Mouse (Mus musculus) left cerebral cortex, postnatal 36 days (tissue): ENCODE measurements around the gene Rfx2. TPM values are rescaled to one million over a fixed set of nuclear protein-coding genes. Genes with fewer than 3 reads are reported as not detected.

Experiments used
- DNase-seq, 2 experiments: peaks; one replicate each; pipeline ENCODE4 v3.0.0; 2021 to 2022; ENCODE audit warnings: low spot score in 2 of 2, mixed read lengths in 1 of 2
- intact Hi-C: fragments of 180-260 bp; cut with DNase I; formaldehyde crosslinking; loops from one replicate; pipeline ENCODE4 v1.15.1; 2025
- total RNA-seq, 2 experiments: library from RNA; stranded (reverse); gene quantifications; 2 replicates each; pipeline ENCODE4 v1.2.3; 2021

Rfx2 gene
- total RNA-seq: 1 to 10 TPM; 2.7 to 2.9 TPM

DNA sequence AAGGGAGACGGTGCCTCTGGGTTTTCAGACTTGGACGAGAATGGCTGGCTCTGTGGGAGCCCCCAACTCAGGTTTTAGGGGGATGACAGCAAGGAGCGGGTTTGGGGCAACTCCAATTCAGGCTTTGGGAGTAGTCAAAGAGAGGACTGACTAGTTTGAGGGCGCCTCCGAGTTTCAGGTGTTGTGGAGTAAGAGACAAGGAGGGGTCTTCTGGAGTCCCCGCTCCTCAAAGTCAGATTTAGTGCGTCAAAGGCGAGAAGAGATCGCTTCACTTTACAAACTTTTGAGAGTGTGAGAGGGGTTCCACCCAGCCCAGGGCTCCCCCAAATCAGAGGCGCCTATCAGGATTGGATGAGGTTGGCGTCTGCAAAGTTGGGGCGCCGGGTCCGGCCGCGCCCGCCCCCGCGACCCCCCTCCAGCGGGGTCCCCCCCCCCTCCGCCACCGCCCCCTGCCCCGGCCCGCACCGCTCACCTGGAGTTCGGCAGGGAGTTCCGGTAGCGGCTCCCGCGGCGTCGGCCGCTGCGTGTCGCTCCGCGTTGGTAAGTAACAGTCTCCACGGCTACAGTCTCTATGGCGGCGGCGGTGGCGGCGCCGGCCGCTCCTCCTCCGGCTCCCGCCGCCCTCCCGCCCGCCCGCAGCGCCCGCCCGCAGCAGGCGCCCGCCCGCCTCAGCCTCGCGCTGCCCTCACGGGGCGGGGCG is at the start of gene Rfx2:
Gene Rfx2, minus strand, starts transcription at position 603 of the 700 bp plus-strand sequence.
- intact Hi-C loops: no loop called here
- DNase-seq: no peak

DNA sequence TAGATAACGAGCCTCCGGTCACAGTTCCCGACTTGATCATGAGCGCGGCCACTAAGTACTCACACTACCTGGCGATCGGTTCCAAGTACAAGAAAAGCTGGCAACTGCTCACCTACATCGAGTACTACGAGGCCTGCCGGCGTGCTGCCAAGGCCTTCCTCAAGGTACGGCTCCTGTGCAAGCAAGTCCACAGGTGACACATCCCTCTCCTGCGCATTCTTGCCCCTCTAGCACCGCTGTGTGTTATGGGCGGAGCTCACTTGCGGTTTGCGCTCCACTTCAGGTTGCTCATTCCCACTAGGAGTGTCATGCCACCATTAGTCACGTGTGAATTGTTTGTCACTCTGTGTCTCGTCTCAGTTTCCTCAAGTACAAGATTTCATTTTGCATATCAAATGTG is 46.6 kb upstream of the Rfx2 start:
- intact Hi-C loops: no loop called here
- DNase-seq: no peak

DNA sequence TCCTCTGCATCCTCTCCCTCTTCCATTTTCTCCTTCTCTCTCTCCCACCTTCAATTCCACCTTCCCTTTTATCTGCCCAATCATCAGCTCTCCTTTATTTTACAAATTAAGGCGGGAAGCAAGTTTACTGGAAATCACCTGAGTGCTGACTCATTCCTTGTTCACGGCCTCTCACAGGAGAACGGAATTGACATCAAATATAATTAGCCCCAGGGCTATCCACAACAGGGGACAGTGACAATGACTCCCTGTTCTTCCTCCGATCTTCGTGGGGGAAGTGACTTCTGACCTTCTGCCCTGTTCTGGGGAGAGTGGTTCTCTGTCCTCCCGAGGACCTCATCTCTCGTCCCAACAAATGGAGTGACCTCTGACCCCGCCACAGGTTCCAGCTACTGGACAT is 46.2 kb upstream of the Rfx2 start:
- intact Hi-C loops: no loop called here
- DNase-seq: no peak

DNA sequence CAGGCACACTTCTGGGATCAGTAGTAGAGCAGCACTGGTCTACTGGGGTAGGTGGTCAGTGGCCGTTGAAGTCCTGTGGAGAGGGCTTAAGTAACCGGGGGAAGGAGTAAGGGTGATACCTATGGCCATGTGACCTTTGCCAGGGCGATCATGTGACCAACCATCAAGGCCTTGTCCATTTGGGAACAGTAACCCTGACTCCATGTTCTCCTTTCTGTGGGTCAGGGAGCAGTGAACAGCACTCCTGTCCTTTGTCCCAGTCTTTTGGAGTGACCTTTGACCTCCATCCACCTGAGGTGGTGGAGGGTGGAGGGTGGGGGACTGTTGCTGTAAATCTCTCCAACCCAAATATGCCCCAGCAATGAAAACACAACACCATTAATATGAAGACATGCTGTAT is 45.7 kb upstream of the Rfx2 start:
- intact Hi-C loops: no loop called here

DNA sequence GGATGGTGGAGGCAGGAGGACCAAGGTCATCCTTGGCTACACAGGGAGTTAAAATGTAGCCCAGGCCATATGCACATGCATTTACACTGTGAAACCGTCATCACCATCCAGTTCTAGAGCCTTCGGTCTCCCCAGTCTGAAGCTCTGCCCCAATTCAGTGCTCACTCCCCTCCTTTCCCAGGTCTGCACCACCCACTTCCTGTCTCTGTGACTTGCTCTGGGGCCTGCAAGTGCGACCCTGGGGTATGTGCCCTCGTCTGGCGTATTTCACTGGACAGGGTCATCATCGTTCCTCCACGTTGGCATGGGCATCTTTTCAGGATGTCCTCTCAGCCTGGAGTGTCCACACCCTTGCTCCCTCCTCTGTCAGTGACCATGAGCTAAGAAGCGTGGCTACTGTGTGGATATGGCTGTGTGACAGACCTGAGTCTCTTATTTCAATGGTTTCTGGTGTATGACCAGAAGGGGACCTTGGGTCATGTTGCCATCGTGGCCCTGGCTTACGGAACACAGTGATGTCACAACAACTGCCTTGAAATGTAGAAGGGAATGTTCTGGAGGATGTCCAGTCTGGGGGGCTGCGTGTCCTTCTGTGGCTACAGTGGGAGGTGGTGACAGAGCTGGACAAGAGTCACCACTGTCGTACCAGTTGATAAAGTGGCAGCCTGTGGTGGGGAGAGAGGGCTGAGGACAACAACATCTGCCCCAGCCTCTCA is 44.3 kb upstream of the Rfx2 start, which contains the start of gene 1700061G19Rik:
Gene 1700061G19Rik, plus strand, starts transcription at position 542 of the 716 bp plus-strand sequence.
- intact Hi-C loops: no loop called here
- no peak for DNase-seq

More for the DNA sequence above, 45.7 kb upstream of the Rfx2 start:
- DNase-seq: no peak

DNA sequence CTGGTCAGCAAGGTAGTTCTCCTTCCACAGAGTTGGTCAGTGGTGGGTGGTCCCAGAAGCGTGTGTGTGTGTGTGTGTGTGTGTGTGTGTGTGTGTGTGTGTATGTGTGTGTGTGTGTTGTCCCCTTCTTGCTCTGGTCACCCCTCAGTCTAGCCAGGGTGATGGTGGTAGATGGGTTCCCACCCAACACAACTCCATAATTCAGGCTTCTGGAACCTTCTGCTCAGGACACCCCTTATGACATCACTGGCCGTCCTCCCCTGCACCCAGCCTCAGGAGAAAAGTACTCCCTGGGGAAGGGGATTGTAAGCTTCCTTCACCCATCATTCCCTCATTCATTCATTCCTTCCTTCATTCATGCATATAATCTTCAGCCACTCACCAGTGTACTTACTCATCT is 43.4 kb upstream of the Rfx2 start, which contains the start of gene Acsbg2:
Gene Acsbg2, minus strand, starts transcription at position 211 of the 400 bp plus-strand sequence.
- intact Hi-C loops: no loop called here
- DNase-seq: no peak

DNA sequence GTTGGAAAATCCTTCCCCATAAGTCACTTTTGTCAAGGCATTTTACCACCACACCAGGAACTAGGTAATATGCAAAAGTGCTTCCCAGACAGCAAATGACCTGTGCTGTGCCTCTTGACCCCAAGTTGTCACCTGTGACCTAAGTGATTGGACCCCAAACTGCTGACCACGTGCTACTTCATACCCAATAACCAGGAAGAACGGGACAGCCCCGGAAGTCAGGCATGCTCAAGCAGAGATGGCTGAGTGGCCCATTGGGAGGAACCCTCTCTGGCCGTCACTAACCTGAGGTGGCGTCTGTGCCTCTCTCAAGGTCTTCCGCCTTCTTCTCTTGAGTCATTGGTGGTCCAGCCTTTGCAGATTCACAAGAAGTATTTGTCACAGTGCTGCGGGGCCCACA is 41.7 kb upstream of the Rfx2 start:
- intact Hi-C loops: no loop called here
- no peak for DNase-seq

DNA sequence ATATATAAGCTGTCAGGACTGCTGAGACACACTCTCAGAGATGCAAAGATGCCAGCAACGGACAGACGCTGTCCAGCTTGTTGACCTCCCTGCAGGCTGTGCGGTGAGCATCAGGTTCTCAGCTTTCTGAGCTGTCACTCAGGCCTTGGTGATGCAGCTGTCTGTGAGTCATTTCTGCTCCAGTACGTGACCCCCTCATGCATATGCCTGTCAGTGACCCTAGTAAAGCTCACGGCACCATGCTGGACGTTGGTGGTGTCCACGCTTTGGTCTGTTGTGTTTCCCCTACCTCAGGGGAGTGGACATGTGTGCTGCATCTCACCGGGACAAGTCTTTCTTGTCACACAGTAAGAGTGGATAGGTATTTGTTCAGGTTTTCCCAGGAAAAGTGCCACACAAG is 41.0 kb upstream of the Rfx2 start:
- no peak for DNase-seq
- intact Hi-C loops: no loop called here

DNA sequence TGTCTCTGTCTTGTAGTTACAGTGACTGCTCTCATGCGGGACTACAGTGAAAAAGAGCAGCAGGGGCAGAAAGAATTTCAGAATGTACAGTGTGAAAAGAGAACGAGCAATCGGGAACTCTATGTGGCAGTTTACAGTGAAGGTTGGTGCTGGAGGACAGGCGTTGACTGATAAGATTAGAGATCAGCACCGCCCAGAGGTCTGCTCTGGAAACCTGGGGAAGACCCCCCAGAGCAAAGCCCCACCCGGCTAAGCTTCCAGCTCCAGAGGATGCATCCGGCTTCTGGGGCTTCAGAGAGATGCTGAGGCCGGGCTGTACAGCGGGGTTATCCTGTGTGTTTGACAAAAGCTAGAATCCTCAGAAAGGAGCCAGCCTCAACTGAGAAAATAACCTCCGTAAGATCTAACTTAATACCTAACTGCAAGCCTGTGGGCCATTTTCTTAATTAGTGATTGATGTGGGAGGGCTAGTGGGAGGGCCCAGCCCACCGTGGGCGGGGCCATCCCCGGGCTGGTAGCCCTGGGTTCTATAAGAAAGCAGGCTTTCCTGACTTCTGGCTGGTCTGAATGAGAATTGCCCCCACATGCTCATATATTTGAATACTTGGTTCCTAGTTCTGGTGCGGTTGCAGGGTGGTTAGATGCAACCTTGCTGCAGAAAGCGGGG is 39.6 kb upstream of the Rfx2 start:
- DNase-seq: no peak
- intact Hi-C loops: no loop called here

DNA sequence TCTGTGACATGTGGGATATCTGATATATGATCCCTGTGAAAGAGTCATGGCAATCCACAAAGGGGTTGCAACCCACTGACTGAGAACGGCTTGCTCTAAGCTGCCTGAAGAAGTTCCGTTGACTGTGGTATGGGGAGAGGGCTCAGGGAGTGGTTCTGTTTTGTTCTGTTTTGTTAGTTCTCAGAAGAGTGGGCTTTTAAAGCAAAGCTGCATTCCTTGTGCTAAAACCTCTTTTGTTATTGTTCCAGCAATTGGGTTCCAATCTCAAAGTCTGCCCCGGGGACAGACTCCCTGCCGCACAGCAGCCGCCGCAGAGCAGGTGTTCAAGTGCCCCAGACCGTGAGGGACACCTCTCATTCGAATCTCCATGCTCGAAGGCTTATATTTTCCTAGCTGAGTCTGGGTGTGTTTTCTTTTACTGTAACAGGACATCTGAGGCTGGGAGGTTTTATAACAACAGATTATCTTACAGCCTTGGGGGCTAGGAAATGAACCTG is 38.7 kb upstream of the Rfx2 start:
- no peak for DNase-seq
- intact Hi-C loops: no loop called here

DNA sequence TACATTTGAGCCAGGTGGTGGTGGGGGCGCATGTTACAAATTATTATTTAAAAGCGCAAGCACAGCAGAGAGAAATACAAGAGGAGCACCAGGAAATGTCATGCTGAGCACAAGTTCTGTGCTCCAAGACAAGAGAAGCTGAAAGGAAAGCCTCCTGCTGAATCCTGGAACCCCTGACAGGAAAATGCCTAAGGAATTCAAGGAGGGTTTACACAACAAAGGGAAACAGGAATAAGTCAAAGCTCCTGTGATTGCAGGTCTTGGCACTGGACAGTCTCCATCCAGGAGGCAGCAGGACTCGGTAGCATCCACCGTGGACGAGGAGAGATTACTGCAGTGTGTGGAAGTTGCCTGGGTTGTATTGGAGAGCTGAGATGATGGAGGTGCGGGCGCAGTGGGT is 35.3 kb upstream of the Rfx2 start:
- DNase-seq: no peak
- intact Hi-C loops: no loop called here

DNA sequence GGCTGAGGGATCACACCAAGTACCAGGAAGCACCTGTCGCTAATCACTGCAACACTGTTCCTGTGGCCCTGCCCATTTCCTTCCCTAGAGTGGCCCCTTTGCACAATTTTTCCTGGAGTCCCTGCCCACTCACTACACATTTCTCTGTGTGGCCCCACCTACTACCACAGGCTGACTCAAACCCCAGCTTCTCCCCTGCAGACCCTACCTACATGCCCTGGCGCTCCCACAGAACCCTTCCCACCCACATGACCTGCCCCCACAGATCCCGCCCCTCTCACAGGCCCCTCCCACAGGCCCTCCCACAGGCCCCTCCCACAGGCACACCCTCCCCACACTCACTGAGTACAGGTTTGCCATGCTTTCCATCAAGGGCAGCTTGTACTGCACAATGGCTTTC is 30.4 kb upstream of the Rfx2 start:
- DNase-seq: no peak
- intact Hi-C loops: no loop called here

DNA sequence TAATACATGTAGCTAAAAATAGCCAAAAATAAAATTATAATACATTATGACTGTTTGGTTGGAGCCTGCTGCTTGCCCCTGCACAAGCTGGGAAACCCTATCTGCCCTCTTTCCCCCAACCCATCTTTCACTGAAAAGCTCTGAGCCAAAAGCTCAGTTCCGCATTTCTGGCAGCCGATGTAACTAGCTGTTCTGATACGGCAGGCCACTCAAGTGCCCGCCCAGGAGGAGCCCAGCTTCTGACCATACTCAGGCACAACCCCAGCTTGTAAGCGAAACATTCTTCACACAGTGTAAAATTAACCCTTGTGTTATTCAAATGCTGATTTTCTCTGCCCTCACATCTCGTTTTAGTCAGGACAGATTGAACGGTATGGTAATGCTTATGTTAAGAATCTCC is 28.1 kb upstream of the Rfx2 start:
- intact Hi-C loops: loop anchor here (1.0 kb wide), 1 partner anchor 51 kb away; no protein-coding TSS in a partner anchor
- no peak for DNase-seq

DNA sequence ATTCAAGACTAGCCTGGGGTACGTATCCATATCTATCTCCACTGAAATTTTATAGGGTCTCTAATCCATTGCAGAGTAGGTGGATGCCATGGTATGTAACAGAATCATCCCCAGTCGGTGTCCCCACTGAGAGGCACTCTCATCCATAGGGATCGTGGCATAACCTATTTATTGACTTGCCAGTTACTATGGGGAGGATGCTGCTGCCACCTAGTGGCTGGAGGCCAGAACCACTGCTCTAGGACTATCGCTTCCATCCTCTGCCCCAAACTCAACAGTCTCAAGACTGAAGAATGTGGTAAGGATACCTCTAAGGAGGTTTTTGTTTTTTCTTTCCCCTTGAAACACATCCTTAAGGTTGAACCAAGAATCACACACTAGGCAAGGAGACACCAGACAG is 27.4 kb upstream of the Rfx2 start:
- intact Hi-C loops: loop anchor here (1.0 kb wide), 1 partner anchor 50 kb away; no protein-coding TSS in a partner anchor
- peak in 1 of 2 experiments; percentile 27 for DNase-seq

DNA sequence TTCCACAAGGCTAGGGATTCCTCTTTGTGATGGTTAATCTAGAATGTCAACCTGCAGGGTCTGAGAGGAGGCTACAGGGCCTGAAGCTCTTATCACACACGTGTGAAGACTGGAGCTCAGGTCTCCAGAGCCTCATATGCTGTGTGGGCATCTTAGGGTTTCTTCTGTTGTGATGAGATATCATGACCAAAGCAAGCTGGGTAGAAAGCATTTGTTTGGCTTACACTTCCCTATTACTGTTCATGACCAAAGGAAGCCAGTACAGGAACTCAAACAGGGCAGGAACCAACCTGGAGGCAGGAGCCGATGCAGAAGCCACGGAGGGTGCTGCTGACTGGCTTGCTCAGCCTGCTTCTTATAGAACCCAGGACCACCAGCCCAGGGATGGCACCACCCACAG is 24.6 kb upstream of the Rfx2 start:
- DNase-seq: no peak
- intact Hi-C loops: no loop called here

DNA sequence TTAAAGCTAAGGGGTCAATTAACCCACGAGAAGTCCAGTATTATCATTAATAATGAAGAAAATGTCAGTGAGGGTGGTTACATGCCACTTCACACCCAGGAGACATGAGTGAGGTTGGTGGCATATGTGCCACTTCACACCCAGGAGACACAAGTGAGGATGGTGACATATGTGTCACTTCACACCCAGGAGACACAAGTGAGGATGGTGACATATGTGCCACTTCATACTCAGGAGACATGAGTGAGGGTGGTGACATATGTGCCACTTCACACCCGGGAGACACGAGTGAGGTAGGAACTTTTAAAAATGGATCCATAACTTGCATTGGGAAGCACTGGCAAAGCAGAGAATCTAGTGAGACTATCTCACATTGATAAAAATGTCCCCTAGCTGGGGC is 20.4 kb upstream of the Rfx2 start:
- intact Hi-C loops: no loop called here
- no peak for DNase-seq

DNA sequence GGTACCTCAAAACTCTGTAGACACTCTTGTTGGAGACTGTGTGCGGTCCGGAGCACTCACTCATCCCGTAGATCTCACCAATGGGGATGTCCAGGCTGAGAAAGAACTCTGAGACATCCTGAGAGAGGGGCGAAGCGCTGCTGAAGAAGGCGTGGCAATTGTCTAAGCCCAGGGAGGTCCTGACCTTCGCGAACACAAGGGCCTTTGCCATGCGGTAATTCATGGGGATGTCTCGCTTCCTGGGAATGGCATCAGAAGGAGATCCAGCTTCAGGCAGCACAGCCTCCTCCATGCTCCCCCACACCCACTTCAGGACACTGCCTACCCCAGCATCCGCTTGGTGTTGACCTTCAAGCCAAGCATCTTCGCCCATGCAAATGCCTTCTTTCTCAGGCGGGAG is 18.9 kb upstream of the Rfx2 start:
- intact Hi-C loops: no loop called here
- DNase-seq: no peak

DNA sequence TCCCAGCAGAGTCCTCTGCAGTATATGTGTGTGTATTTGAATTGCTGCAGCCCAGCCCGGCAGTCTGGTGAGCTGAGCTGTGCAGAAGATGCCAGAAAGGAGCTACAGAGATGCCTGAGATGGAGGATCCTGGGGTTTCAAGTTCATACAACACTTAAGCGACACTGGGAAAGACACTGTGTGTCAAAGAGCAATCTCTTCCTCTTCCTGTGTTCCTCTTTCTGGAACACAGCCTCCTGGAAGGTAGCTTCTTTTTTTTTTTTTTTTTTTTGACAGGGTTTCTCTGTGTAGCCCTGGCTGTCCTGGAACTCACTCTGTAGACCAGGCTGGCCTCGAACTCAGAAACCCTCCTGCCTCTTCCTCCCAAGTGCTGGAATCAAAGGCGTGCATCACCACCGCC is 18.0 kb upstream of the Rfx2 start:
- no peak for DNase-seq
- intact Hi-C loops: no loop called here

DNA sequence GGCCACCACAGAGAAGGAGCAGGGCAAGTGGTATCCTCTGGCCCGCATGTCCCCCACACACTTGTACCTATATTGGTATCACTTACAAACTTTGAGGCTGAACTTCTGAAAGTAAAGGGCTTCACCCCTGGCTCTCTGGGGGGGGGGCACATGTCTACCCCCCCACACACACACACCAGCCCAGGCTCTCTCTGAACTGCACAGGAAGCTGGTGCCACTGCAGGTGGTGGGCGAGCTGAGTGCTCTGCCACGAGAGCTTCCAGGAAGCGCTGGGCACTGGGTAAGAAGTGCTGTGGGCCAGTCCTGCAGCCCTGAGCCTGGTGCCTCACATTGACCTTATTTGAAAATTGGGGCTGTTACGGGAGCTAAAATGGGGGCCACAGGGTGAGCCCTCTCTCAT is 12.9 kb upstream of the Rfx2 start:
- DNase-seq: no peak
- intact Hi-C loops: no loop called here

DNA sequence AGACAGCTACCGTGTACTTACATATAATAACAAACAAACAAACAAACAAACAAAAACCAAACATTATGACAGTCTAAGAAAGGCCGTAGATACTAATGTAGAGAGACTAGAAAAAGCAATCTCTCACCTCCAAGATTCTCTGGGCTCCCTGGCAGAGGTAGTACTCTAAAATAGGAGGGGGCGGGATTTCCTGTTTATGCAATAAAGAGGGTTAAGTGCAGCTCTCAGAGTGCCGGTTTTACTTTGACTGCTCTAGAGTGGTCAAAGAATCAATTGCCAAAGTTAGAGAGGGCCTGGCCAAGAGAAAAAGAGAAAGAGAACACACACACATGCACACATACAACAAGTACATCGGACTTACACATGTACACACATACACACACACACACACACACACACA is 11.4 kb upstream of the Rfx2 start:
- intact Hi-C loops: no loop called here
- DNase-seq: no peak

DNA sequence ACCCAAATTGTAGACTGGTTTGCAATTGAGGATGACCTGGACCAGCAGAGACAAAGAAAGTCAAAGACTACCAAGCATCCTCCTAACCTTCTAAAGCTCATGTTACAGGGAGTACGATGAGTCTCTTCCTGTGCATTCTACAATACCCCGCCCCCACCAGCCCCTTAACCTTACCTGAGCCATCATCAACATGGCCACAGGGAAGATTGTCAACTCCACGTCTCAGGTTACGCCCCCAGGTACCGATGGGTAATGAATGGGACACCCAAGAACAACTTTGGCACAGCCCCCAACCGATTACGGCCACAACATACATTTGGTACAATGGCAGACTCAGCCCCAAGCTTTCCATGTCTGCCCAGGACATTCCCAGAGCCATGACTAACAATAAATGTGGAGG is 9.7 kb upstream of the Rfx2 start:
- intact Hi-C loops: no loop called here

More for the DNA sequence above, 9.7 kb upstream of the Rfx2 start:
- no peak for DNase-seq
